Mouse (Mus musculus) heart, adult 2 months (tissue): ENCODE data around the gene Galp. TPM values are rescaled to one million over a fixed set of nuclear protein-coding genes. Genes with fewer than 3 reads are reported as not detected.

Experiments
- DNase-seq, 2 experiments: peaks; one replicate each; pipeline ENCODE4 v3.0.0; 2021
- H3K27ac ChIP-seq: fragments of 200-600 bp; 2 replicates; pipeline ENCODE4 v1.8.1; 2022
- H3K27me3 ChIP-seq: fragments of 200-500 bp; 2 replicates; pipeline ENCODE4 v1.6.1; 2012; ENCODE audit warnings: mild to moderate bottlenecking, low read length, inconsistent platforms, mixed read lengths; ENCODE audit not compliant: control insufficient read depth, insufficient read depth
- H3K36me3 ChIP-seq: fragments of 200-500 bp; 2 replicates; pipeline ENCODE4 v1.6.1; 2012; ENCODE audit warnings: low read length, inconsistent platforms; ENCODE audit not compliant: control insufficient read depth, insufficient read depth
- H3K4me1 ChIP-seq: fragments of 200-500 bp; 2 replicates; pipeline ENCODE4 v1.6.1; 2011; ENCODE audit warnings: low read length; ENCODE audit not compliant: control insufficient read depth, insufficient read depth
- H3K4me3 ChIP-seq: fragments of 200-600 bp; 2 replicates; pipeline ENCODE4 v1.8.1; 2022
- H3K79me2 ChIP-seq: fragments of 200-500 bp; replicated peaks from 2 replicates; pipeline ENCODE4 v1.6.1; 2012; ENCODE audit warnings: mild to moderate bottlenecking, inconsistent platforms, low read length, moderate library complexity, mixed read lengths; ENCODE audit not compliant: control insufficient read depth, insufficient read depth
- H3K9ac ChIP-seq: fragments of 200-500 bp; 2 replicates; pipeline ENCODE4 v1.6.1; 2012; ENCODE audit warnings: low read depth, mild to moderate bottlenecking, control low read depth, inconsistent platforms, low read length, mixed read lengths
- CTCF ChIP-seq: fragments of 200-600 bp; IDR thresholded peaks from 2 replicates; pipeline ENCODE4 v1.8.1; 2022; ENCODE audit warnings: antibody characterized with exemption, mild to moderate bottlenecking, moderate library complexity
- EP300 ChIP-seq: fragments of 200-500 bp; IDR thresholded peaks from 2 replicates; pipeline ENCODE4 v1.6.1; 2011; ENCODE audit warnings: low read depth, low read length, control low read depth; ENCODE audit not compliant: insufficient read depth
- POLR2A ChIP-seq: fragments of 200-500 bp; IDR thresholded peaks from 2 replicates; pipeline ENCODE4 v1.6.1; 2011; ENCODE audit warnings: mild to moderate bottlenecking, low read depth, low read length, control low read depth; ENCODE audit not compliant: insufficient read depth
- WGBS: fragments of 180-500 bp; shearing (Covaris S2); methylation state at CpG from one replicate; pipeline ENCODE4 v1.1.7; 2018; 5-methylcytosine and 5-hydroxymethylcytosine counted together
- intact Hi-C: fragments of 180-260 bp; cut with DNase I; formaldehyde crosslinking; loops from one replicate; pipeline ENCODE4 v1.15.1; 2025
- polyA plus RNA-seq: library from polyadenylated mRNA; depleted of rRNA; stranded (reverse); fragments of >200 nt; gene quantifications from 2 replicates; pipeline ENCODE4 v1.2.3, GENCODE M21; 2012
- total RNA-seq, 2 experiments: library from RNA; stranded (reverse); gene quantifications; 2 replicates each; pipeline ENCODE4 v1.2.3; 2021

Galp gene
- total and polyA plus RNA-seq, 3 experiments = not detected

GRCm38 (mm10) chr7:6161541-6161940 is 35.3 kb upstream of the Galp start:
- H3K79me2 ChIP-seq = no peaks in the 10 kb centered on the region
- no peaks in the 10 kb centered on the region for H3K36me3 ChIP-seq
- 50% methylated on average over 3 of the region's 3 CpGs for WGBS
- no peaks in the 10 kb centered on the region for H3K27me3 ChIP-seq
- H3K9ac ChIP-seq = no peak overlapping the region
- H3K4me1 ChIP-seq = peaks cover 2% of the 10 kb centered on the region; the same call in 1 of the 2 replicates
- H3K4me3 ChIP-seq = no peak overlapping the region
- TF ChIP-seq POLR2A = no peak
- no peak for TF ChIP-seq CTCF
- TF ChIP-seq EP300 = no peak
- no peak for DNase-seq
- intact Hi-C loops = no loop called here
- H3K27ac ChIP-seq = no peak overlapping the region

- no peak for DNase-seq
- H3K27me3 ChIP-seq = no peaks in the 10 kb centered on the region
- 78% methylated on average over 4 of the region's 4 CpGs for WGBS
- H3K79me2 ChIP-seq = no peaks in the 10 kb centered on the region
- no peak for TF ChIP-seq CTCF
- TF ChIP-seq EP300 = no peak
- TF ChIP-seq POLR2A = no peak
- no peak overlapping the region for H3K27ac ChIP-seq
- no peak overlapping the region for H3K4me3 ChIP-seq
- intact Hi-C loops = no loop called here
- no peak overlapping the region for H3K9ac ChIP-seq
- H3K36me3 ChIP-seq = no peaks in the 10 kb centered on the region
- no peaks in the 10 kb centered on the region for H3K4me1 ChIP-seq
Observed at GRCm38 (mm10) chr7:6162172-6162571, 34.7 kb upstream of the Galp start.

- Histone ChIP-seq H3K4me1 (no peaks in the 10 kb centered on the region), H3K27me3 (no peaks in the 10 kb centered on the region), H3K9ac (no peak overlapping the region), H3K27ac (no peak overlapping the region), H3K4me3 (no peak overlapping the region), H3K36me3 (no peaks in the 10 kb centered on the region), H3K79me2 (no peaks in the 10 kb centered on the region)
- no peak for DNase-seq
- WGBS = 56% methylated on average over 5 of the region's 5 CpGs
- TF ChIP-seq CTCF = no peak
- TF ChIP-seq POLR2A = no peak
- TF ChIP-seq EP300 = no peak
- intact Hi-C loops = no loop called here
Observed at GRCm38 (mm10) chr7:6164671-6165070, 32.2 kb upstream of the Galp start.

GRCm38 (mm10) chr7:6169403-6169802 is 27.5 kb upstream of the Galp start:
- H3K36me3 ChIP-seq = no peaks in the 10 kb centered on the region
- H3K79me2 ChIP-seq = no peaks in the 10 kb centered on the region
- H3K4me3 ChIP-seq = no peak overlapping the region
- no peak overlapping the region for H3K27ac ChIP-seq
- intact Hi-C loops = no loop called here
- TF ChIP-seq CTCF = no peak
- H3K4me1 ChIP-seq = peaks cover 5% of the 10 kb centered on the region
- DNase-seq = no peak
- 45% methylated on average over 3 of the region's 3 CpGs for WGBS
- H3K9ac ChIP-seq = no peak overlapping the region
- H3K27me3 ChIP-seq = no peaks in the 10 kb centered on the region

- Histone ChIP-seq H3K9ac (no peak overlapping the region), H3K27me3 (no peaks in the 10 kb centered on the region), H3K27ac (no peak overlapping the region), H3K4me1 (peaks cover 5% of the 10 kb centered on the region), H3K4me3 (no peak overlapping the region), H3K36me3 (no peaks in the 10 kb centered on the region), H3K79me2 (no peaks in the 10 kb centered on the region)
- WGBS = 43% methylated on average over 9 of the region's 9 CpGs
- DNase-seq = no peak
- intact Hi-C loops = loop anchor here (5.0 to 10.0 kb wide), 3 partner anchors 112 to 954 kb away; partner anchors contain the start of genes Zfp78 and Zfp954
- TF ChIP-seq EP300 (no peak), CTCF (no peak), POLR2A (no peak)
Observed at GRCm38 (mm10) chr7:6170391-6170790, 26.5 kb upstream of the Galp start.

GRCm38 (mm10) chr7:6170871-6171270 is 26.0 kb upstream of the Galp start:
- Histone ChIP-seq H3K36me3 (no peaks in the 10 kb centered on the region), H3K79me2 (no peaks in the 10 kb centered on the region), H3K9ac (peak overlapping the region; percentile 56), H3K4me3 (peak overlapping the region; percentile 56), H3K27me3 (no peaks in the 10 kb centered on the region), H3K27ac (peak overlapping the region; percentile 72), H3K4me1 (peaks cover 5% of the 10 kb centered on the region)
- intact Hi-C loops = loop anchor here (1.0 to 10.0 kb wide), 4 partner anchors 44 to 954 kb away; partner anchors contain the start of genes Zfp78 and Zfp954
- DNase-seq = no peak
- TF ChIP-seq CTCF (no peak), POLR2A (no peak), EP300 (no peak)
- 48% methylated on average over 6 of the region's 6 CpGs for WGBS
